Mouse (Mus musculus) urinary bladder, postnatal 36 days (tissue): Measurements from ENCODE around the gene Gm10197.
A peak's percentile ranks its signal among the peaks of the same experiment; 100 is the strongest.
"Not testable (repeated sequence)": the region's sequence is repeated elsewhere in the genome, so short reads cannot be mapped to it uniquely, and the experiment has no call there.

Experiments
- DNase-seq, 2 experiments: peaks; one replicate each; pipeline ENCODE4 v3.0.0; 2022; ENCODE audit warnings: low spot score in 2 of 2, mixed read lengths in 1 of 2

Gm10197 gene

DNA sequence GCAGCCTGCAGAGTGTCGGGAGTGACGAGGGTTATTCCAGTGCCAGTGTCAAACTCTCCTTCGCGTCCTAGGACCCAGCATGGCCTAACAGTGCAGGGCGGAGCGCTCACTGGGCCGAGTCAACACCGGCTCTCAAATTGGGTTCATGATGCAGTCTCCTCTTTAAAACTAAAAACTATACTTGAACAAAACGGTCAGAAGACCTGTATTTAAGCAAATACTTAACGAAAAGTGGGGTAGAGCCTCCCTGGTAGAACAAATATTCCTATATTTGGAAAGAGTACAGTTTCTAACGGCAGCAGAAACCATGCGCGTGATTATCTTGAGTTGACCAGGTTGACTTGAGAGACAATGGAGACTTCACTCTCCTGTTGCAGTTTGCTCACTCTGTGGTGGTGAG is at the start of gene Gm10197:
Gm10197 (minus strand) TSS at position 101 of the 400 bp plus-strand sequence.
- no peak for DNase-seq

DNA sequence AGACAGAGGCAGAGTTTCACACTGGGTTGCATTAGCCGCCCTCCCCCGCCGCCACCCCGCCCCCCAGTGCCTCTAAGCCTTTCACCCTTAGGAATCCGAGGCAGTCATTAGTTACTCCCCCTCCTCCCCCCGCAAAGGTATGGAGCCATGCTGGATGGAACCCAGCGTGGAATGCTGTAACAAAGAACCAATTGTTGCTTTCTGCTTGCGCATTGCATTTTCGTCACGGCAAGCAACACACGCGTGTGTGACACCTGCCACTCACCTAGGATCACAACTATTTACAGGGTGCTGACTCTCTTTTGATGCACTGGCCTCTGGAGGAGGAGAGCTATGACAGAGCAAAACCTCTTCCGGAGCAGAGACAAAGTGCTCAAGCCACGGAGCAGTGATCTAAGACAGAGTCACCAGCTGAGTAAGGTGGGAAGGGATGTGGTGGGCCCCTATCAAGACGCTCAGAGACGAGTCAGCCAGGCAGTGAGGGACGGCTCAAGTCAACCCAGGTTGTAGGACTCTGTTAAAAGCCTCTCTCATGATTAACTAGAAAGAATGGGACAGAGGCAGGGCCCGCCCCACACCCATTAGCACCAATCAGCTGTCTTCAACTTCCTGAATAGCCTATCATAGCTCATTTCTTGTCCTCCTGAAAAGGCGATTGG is 49.5 kb upstream of the Gm10197 start:
- DNase-seq, result peak; percentile 68 to 76

DNA sequence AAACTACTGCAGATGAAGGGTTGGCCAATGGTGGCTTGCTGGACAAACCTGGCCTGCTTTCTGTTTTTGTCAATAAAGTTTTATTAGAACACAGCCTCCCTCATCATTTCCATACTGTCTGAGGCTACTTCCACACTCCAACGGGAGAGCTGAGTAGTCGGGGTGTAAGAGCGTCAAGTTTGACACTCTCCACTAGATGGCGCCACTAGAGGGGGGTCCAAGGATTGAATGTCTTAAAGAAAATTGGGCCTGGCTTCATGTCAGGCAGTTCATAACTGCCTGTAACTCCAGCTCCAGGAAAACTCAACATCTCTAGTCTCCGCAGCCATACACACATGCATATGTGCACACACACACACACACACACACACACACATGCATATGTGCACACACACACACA is 48.3 kb upstream of the Gm10197 start:
- DNase-seq, result peak; percentile 32 to 55

DNA sequence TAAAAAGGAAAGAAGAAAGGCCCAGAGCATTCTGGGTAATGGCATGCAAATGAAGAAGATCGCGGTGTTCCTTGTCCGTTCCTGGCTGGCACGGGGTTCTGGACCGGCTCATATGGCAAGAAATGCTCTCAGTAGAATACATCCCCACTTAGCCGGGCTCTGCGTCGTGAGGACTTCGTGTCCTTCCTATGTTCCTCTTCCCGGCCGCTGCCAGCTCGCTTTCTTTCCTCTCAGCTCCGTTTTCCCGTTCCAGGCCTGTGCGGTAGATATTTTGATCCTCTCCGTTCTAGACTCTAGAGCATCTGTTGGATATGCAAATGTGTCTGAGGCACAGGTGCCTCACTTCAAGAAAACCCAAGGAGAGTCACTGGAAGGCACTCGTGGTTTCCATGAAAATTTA is 43.6 kb upstream of the Gm10197 start:
- DNase-seq, result no peak

DNA sequence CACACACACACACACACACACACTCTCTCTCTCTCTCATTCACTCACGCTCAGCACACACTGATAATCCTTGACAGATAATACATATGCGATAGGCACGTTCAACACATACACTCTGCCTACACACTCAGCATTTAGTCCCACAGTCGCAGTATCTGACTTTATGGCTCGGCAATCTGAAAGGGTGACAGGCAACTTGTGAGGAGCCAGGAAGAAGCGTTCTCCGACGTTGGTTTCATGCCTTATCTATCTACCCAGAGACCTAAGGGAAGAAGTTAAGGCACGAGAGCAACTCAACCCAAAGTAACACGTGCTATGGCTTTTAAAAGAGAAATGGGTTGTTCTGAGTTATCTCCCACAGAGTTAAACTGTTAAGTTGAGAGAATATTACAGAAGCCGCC is 43.1 kb upstream of the Gm10197 start:
- DNase-seq, result no peak

DNA sequence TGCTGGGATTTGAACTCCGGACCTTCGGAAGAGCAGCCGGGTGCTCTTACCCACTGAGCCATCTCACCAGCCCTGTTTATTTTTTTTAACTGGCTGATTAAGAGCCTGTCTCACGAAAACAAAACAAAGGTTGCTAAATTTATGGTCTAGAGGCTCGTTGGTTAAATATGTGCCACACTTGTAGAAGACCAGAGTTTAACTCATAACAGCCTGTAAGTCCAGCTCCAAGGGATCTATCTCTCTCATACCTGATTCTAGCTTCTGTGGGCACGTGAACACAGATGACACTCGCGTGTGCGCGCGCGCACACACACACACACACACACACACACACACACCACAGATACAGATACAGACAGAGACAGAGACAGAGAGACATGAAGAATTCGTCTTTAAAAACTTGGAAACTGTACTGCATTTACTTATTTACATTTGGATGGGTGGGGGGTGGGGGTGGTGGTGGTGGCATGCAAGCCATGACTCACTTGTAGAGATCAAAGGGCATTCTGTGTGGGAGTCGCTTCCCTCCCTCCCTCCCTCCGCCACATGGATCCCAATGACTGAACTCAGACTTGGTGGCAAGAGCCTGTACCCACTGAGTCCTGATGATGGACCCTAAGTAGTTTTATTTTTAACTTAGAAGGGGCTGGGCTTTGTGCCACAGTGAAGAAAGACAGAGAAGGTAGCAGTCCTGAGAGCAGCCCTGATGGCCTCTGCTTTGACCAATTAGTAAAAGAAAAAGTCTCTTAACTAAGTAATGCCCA is 42.2 kb upstream of the Gm10197 start:
- DNase-seq, result no peak

DNA sequence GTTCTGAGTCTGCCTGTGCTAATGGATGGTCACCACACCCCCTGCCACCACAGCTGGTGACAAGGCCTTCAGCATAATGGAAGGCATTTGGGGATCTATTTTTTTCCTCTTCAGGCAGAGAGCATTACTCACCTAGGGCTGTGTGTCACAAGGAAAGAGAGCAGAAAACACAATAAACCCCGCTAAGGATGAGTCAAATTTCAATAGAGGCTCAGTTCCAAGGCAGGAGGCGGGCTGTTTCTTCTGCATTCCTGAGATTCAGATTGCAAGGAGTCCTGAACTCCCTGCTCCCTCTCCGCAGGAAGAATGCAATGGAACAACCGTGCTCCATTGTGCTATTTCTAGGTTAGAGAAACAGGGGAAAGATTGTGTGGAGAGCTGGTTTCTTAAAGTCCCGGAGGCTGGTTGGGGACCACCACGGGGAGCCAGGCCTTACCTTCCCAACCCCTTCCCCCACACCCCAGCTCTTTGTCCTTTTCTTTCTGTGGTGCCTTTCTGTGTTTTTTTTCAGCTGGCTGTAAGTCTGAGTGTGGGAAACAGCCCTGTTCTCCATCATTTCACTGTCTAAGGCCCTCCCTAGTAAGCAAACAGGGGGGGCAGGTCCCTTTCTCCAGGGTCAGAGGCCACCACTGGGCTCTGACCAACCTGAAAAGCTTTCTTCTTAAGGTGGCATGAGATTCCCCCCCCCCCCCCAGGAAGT is 40.7 kb upstream of the Gm10197 start:
- no peak for DNase-seq

DNA sequence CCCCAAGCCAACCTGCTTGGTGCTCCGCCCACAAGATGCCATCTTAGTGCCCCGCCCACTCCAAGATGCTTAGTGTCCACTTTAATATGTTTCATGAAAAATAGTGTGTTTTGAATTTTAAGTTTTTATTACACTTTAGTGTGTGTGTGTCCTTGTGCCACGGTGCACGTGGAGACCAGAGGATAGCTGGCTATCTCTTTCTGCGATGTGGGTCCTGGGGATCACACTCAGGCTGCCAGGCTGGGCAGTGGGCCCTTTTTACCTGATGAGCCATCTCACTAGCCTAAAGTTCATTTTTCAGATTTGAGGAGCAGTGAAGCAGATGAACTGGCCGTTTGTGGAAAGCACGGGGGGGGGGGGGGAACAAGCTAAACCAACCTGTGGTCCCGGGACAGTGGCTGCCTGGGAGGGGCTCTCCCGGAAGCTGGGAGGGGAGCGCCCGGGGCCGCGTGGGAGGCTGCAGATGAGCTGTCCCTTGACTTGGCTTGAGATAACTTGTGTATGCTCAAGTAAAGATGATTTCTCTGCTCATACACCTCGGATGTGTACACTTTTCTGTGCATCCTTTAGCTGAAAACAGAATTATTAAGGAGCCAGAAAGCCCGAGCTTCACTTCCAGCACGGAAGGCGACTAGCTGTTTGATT is 38.2 kb upstream of the Gm10197 start:
- DNase-seq, result no peak

DNA sequence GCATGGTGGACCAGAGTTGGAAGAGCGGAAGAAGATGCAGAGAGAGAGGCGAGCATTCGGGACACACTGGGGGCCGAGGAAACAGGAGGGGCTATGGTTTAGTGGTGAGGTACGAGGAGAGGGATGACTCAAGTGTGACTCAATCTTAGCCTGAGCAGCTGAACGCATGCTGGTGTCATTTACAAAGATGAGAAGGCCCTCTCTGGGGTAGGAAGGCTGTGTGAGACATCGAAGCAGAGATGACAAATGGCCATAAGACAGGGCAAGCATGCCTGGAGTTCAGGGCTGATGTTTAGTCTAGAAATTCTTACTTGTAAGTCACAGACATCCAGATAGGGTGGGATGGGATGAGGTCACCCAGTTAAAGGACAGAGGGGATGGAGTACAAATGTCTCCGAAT is 36.8 kb upstream of the Gm10197 start:
- no peak for DNase-seq

DNA sequence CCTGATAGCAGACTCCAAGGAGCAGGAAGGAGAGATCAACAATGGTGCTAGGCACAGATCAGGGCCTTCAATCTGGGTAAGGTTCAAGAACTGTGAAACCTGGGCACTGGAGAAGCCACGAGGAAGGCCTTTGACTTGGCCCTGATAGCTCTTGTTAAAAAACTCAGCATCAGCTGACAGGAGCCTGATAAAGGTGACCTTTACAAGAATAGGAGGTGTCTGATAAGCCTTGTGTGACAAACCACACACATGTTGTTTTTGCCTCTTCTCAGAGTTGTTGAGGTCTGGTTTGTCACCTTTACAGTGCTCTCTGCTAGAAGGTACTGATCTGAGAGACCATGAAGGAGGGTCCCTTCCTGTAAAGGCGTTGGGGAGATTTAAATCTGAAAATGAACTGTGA is 35.8 kb upstream of the Gm10197 start:
- no peak for DNase-seq

DNA sequence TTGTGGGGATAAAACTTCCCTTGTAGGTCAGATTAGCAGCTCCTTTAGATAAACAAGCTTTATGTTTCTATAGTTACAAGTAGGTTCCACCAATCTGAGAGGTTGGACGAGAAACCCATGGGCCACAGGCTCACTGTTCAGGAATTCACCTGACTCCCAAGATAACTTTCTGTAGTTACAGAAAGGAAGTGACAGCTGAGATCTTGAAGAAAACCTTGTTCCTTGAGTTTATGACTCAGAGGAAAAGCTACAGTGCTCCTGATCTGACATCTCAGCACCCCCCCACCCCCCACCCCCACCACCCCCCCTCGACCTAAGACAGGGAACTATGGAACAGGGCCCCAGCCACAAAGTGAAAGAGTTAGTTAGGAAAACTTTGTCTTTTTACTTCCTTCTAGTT is 34.2 kb upstream of the Gm10197 start:
- no peak for DNase-seq

DNA sequence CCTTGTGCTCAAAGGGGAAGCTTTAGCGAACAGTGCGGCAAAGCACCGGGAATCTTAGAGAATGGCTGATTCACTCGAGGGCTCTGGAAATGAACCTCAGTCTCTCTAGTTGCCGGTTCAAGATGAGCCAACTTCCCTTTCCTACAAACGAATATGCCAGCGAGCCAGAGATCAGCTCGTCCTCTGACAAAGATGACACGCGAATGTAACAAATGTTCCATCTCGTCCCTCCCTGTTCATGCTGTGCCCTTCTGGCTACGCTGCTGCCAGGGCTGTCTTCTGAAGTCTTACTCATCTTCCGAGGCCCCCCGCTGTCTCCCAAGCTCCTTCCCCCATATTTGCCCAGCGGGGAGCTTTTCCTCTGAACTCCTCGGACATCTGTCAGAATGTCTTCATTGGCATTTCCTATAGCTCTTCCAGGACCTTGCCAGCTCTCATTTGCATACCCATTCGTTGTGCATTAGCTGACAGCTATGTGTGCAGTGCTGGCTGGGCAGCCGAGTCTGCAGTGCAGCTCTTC is 33.3 kb upstream of the Gm10197 start:
- DNase-seq, result no peak

DNA sequence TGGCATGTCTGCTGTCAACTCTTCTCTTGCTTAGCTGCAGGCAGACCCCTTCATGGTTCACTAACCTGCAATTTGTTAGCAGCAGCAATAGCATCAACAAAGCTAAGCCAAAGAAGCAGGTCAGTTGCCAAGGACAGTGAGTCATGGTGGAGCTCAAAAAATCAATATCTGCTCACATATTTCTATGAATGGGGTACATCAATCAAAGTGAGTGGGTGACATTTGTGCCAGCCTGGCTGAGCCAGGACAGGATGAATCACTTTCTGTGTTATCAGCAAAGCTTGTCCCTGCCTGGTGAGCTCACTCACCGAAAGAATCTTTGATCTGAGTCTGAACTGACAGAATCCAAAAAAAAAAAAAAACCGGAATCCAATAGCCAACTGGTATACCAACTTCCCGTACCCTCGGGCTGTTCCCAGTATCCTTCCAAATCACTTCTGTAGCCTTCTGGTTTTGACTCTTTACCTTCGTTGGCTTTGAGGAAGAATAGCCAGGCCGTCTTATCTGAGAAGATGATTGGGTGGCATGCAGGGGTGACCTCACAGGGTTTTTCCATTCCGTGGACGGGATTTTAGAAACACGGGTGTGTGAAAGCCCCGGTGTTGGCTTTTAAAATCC is 32.8 kb upstream of the Gm10197 start:
- no peak for DNase-seq

DNA sequence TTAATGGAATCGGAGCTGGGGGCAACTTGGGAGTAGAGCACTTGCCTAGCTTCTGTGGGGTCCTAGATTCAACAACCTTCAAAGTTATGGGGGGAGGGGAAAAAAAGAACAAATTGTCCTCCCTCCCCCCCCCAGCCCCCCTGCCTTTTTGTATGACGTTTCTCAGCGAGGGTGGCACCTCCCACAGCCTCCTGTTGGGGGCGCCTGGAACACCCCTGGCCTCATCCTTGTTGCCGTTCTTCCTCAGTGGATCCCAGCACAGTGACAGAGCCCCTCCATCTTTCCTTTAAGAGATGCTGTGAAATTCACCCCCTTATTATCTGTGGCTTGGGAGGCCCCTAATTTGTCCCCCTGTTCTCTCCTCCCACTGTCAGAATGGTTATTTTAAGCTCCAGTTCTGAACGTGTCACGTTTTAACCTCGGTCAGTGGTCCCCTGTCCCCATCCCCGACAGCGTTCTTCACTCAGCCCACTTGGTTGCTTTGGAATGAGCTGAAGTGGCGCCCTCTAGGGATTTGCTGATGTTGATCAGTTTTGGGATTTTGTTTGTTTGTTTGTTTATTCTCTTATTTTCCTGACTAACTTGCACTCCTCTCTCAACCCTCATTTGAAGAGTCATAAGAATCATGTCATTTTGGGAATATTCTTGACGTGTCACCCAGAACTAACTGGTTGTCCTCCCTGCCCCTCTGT is 31.3 kb upstream of the Gm10197 start:
- DNase-seq, result no peak

DNA sequence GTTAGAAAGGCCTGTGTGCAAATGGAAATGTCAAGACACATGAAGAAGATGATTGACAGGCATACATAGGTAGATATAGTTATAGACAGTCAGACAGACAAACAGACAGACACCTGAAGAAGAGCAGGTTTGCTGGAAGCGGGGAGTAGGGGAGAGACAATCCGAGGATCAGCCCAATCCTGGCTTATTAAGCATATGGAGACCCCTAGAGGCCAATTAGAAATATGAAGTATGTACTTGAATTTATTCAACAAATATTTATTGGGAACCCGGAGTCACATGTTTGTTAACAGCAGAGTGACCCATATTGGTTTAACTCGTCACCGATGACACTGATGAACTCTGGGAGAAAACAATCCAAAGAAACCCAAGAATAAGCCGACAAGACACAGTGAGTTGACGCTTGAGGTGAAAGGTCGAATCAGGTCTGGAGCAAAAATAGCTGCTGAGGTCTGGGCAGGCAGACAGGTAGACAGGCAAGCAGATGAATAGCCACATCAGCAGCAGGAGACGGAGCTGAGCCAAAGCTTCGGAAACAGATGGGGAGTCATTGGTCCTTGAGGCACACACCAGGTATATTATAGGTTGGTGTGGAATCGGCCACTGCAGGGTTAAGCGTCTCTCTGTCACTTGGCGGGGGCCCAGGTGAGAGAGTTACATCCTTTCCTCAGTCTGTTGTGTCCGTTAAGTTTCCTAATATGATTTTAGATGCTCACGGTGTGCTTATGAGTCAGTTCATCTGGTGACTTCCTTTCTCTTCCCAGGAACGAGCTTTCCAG is 29.0 kb upstream of the Gm10197 start:
- DNase-seq, result no peak

DNA sequence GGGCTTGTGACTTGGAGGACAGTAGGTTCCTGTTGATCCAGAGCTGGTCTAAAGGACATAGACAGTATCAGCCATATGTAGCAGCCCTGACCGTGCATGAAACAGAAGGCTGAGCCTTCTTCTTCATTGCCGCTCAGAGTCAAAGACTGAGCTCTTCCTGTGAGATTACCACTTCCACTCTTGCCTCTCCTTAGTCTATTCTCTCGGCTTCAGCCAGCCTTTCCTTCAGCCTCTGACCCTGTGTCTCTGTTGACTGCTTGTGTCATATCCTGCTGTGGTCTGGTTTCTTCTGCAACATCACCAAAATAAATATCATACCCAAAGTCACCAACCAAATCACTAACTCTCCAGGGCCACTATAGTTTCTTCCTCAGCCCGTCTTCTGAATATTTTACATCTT is 27.6 kb upstream of the Gm10197 start:
- no peak for DNase-seq

DNA sequence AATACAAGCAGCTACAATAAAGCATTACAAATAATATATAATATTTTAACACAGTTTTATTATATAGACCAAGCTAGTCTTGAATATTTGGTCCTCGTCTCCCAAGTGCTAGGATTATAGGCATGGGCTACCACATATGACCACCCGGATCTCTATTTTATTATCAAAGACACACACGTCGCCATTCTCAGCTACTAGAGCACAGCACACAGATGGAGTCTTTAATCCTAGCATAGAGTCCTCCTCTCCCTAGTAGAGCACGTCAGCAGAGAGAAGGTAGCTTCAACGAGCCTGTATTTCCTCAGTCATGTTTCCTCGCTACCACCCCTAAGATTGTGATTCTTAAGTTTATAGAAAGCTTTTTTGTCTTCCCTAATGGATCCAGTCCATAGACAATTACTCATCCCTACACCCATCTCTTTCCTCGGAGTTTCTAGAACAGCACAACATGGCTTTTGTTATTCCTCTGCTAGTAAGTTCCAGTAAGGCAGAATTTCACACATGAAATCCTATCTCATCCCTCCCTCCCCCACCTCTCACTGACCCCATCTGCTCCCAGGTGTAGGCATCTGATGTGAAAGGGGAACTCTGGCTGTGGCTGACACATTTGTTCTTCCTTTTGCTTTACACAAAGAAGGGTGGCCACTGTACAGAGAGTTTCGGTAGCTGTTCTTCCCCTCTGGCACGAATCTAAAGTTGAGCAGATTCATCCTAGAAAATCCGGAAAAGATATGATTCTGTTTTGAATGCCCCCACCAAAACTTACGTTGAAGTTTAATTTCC is 26.1 kb upstream of the Gm10197 start:
- DNase-seq, result no peak

DNA sequence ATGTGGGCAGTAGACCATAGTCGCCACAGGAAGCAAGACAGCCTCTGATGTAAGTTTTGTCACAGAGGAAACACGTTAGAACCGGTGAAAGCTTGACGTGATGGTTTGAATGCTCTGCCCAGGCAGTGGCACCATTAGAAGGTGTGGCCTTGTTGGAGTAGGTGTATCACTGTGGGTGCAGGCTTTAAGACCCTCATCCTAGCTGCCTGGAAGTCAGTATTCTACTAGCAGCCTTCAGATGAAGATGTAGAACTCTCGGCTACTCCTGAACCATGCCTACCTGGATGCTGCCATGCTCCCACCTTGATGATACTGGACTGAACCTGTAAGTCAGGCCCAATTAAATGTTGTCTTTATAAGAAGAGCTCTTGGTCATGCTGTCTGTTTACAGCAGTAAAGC is 24.2 kb upstream of the Gm10197 start:
- DNase-seq, result not testable (repeated sequence)

DNA sequence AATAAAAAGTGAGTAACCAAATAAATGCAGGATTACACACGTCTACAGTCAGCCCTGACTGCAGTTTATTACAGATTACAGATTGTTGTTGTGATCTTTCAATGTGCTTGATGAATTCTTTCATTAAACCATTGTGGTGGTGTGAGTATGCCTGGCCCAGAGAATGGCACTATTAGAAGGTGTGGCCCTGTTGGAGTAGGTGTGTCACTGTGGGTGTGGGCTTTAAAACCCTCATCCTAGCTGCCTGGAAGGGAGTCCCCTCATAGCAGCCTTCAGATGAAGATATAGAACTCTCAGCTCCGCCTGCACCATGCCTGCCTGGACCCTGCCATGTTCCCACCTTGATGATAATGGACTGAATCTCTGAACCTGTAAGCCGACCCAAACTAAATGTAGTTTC is 23.4 kb upstream of the Gm10197 start:
- DNase-seq, result not testable (repeated sequence)
